In genomic region chr4:133931349-133931748, GRCm38 (mm10) we compare ENCODE assay signal across 9 mouse cellular contexts. TPM values are rescaled to one million over a fixed set of nuclear protein-coding genes. Genes with fewer than 3 reads are reported as not detected.
DNase-seq lines count a peak whose midpoint lies in the region; ATAC-seq and TF ChIP-seq lines count a peak whose summit lies in the region.
"Had no signal": no experiment of that assay in that cellular context is flagged by ENCODE, and none has a peak within 500 bp of the region (broad histone marks: within the 10 kb centered on the region; RNA-seq: fewer than 3 reads in every experiment).

No protein-coding gene starts in this region.

- no peak overlapping the region for H3K9ac ChIP-seq in neural tube, embryonic 15.5 days (replicated peaks)
- H3K9ac ChIP-seq: midbrain, embryonic 12.5 days had no signal

- intact Hi-C loops in gastrocnemius, adult 2 months (cut with DNase I), result loop anchor here (5.0 kb wide), 1 partner anchor 156 kb away; no protein-coding TSS in a partner anchor

- no peak overlapping the region for H3K27ac ChIP-seq in gastrocnemius, adult 2 months
- H3K27ac ChIP-seq in neural tube, embryonic 15.5 days (replicated peaks), result no peak overlapping the region
- H3K27ac ChIP-seq: midbrain, embryonic 12.5 days had no signal

- no peaks in the 10 kb centered on the region for H3K36me3 ChIP-seq in neural tube, embryonic 15.5 days
- H3K36me3 ChIP-seq: midbrain, embryonic 12.5 days had no signal

- no peaks in the 10 kb centered on the region for H3K4me1 ChIP-seq in neural tube, embryonic 15.5 days
- H3K4me1 ChIP-seq: midbrain, embryonic 12.5 days had no signal

- WGBS in neural tube, embryonic 15.5 days, result 15% methylated on average over 10 of the region's 10 CpGs

- DNase-seq in gastrocnemius, adult 2 months, result peak; percentile 23
- no peak for DNase-seq in gastrocnemius, postnatal 10 days
- peak; percentile 47 for DNase-seq in neural tube, embryonic 10.5 days (ENCODE audit: extremely low spot score, low spot score)
- peak; percentile 26 for DNase-seq in forelimb bud, embryonic 11.5 days (ENCODE audit: low read depth, low spot score)
- DNase-seq in retina, embryonic 14.5 days (ENCODE audit: low spot score), result peak; percentile 58
- no peak for DNase-seq in T-cell, adult 2 months (ENCODE audit: low spot score)
- DNase-seq in thymus, postnatal 36 days, result no peak

- ATAC-seq in neural tube, embryonic 15.5 days (ENCODE audit: low FRiP score), result no peak

- H3K9me3 ChIP-seq in neural tube, embryonic 15.5 days (replicated peaks), result no peaks in the 10 kb centered on the region
- H3K9me3 ChIP-seq: midbrain, embryonic 12.5 days had no signal

- no peak overlapping the region for H3K4me3 ChIP-seq in gastrocnemius, adult 2 months
- no peak overlapping the region for H3K4me3 ChIP-seq in neural tube, embryonic 15.5 days (replicated peaks)
- H3K4me3 ChIP-seq: midbrain, embryonic 12.5 days had no signal

- TF ChIP-seq CTCF in gastrocnemius, adult 2 months (IDR thresholded peaks at IDR 0.05), result peak; percentile 65

- no peak overlapping the region for H3K4me2 ChIP-seq in neural tube, embryonic 15.5 days
- H3K4me2 ChIP-seq: midbrain, embryonic 12.5 days had no signal

- no peaks in the 10 kb centered on the region for H3K27me3 ChIP-seq in neural tube, embryonic 15.5 days (replicated peaks)
- H3K27me3 ChIP-seq: midbrain, embryonic 12.5 days had no signal

RNA-seq across cellular contexts. Expression of gene Hmgn2, which starts 37.1 kb away (rescaled TPM):
- total RNA-seq in gastrocnemius, adult 2 months (2021), result 10 to 100 TPM; 28.0 to 53.8 TPM
- 100 to 1,000 TPM; 225 to 257 TPM for total RNA-seq in gastrocnemius, postnatal 10 days (2021)
- polyA plus RNA-seq in neural tube, embryonic 15.5 days (2015; fragmentation: Nextera tagmentation; extraction: Ambion mirVana), result 921 and 1,163 TPM in 2 replicates

RNA-seq across cellular contexts. Expression of gene Rps6ka1, which starts 43.8 kb away (rescaled TPM):
- total RNA-seq in gastrocnemius, adult 2 months (2021), result 1 to 10 TPM; 3.5 to 4.8 TPM
- 1 to 10 TPM; 7.2 to 8.1 TPM for total RNA-seq in gastrocnemius, postnatal 10 days (2021)
- polyA plus RNA-seq in neural tube, embryonic 15.5 days (2015; fragmentation: Nextera tagmentation; extraction: Ambion mirVana), result 23.7 and 38.8 TPM in 2 replicates

Comparison
In these comparisons a context has a peak if more than half of its experiments do, and no peak if none do; other contexts are left out.
1. DNase-seq: peak in gastrocnemius, adult 2 months (single experiment), neural tube, embryonic 10.5 days (single experiment), forelimb bud, embryonic 11.5 days (single experiment) and retina, embryonic 14.5 days (single experiment); none in gastrocnemius, postnatal 10 days (single experiment), T-cell, adult 2 months (single experiment) and thymus, postnatal 36 days (0 of 2).
2. RNA of gene Hmgn2, which starts 37.1 kb away (total RNA-seq): 225 to 257 TPM in gastrocnemius, postnatal 10 days; 28.0 to 53.8 TPM in gastrocnemius, adult 2 months; every median in the first group is over 4 times any median in the second.